1 mouse cellular context compared by ENCODE assay signal in genomic region chr16:58738800-58739199, GRCm38 (mm10).
TF ChIP-seq lines count a peak whose summit lies in the region.

No protein-coding gene starts in this region.

TF ChIP-seq in CH12.LX, 34 proteins besides CTCF, POLR2A, EP300 and RAD21 (continued from another document):
- TF ChIP-seq NELFE (IDR thresholded peaks at IDR 0.05; ENCODE audit: low read depth, low read length) = no peak
- no peak for TF ChIP-seq CHD1 (IDR thresholded peaks at IDR 0.05; ENCODE audit: low read depth, low read length)
- no peak for TF ChIP-seq TBP (conservative IDR thresholded peaks at IDR 0.05; ENCODE audit: low read depth, low read length)
- no peak for TF ChIP-seq CHD2 (IDR thresholded peaks at IDR 0.05; ENCODE audit: low read length)
- TF ChIP-seq MXI1 (IDR thresholded peaks at IDR 0.05; ENCODE audit: low read depth, low read length) = no peak
- no peak for TF ChIP-seq KAT2A (IDR thresholded peaks at IDR 0.05; ENCODE audit: insufficient replicate concordance, low read length)
- TF ChIP-seq MAZ (IDR thresholded peaks at IDR 0.05; ENCODE audit: low read depth, low read length) = no peak
- TF ChIP-seq ETS1 (conservative IDR thresholded peaks at IDR 0.05; ENCODE audit: low read depth, low read length) = no peak
- TF ChIP-seq ZMIZ1 (IDR thresholded peaks at IDR 0.05; ENCODE audit: low read depth, low read length) = no peak
- TF ChIP-seq BHLHE40 (IDR thresholded peaks at IDR 0.05; ENCODE audit: low read depth, low read length) = no peak
- no peak for TF ChIP-seq JUN (IDR thresholded peaks at IDR 0.05; ENCODE audit: insufficient read depth, low read depth, low read length)
- TF ChIP-seq TCF12 (IDR thresholded peaks at IDR 0.05; ENCODE audit: low read depth, low read length) = no peak
- no peak for TF ChIP-seq SIN3A (IDR thresholded peaks at IDR 0.05; ENCODE audit: low read length)
- TF ChIP-seq E2F4 (IDR thresholded peaks at IDR 0.05; ENCODE audit: insufficient replicate concordance, low read depth, low read length) = no peak
